Mouse (Mus musculus): ENCODE measurements around the gene Srd5a3. TPM values are rescaled to one million over a fixed set of nuclear protein-coding genes. Genes with fewer than 3 reads are reported as not detected.
A peak's percentile ranks its signal among the peaks of the same experiment; 100 is the strongest.

The Srd5a3 gene
- polyA plus RNA-seq, 1 experiment from 2014 or later: 35.3 TPM

GRCm38 (mm10) chr5:76177664-76178063, 37.6 kb downstream of the Srd5a3 start:
- WGBS: 79% methylated on average over 7 of the region's 7 CpGs
- Histone ChIP-seq H3K9ac (ENCODE audit: low read depth, low read length) (no peak overlapping the region), H3K36me3 (ENCODE audit: control insufficient read depth, insufficient read depth, low read length) (no peaks in the 10 kb centered on the region), H3K4me3 (ENCODE audit: low read length) (no peak overlapping the region), H3K9me3 (ENCODE audit: control insufficient read depth, low read length) (no peaks in the 10 kb centered on the region), H3K27me3 (ENCODE audit: control insufficient read depth, insufficient read depth, low read length) (no peaks in the 10 kb centered on the region), H3K4me1 (ENCODE audit: control insufficient read depth, insufficient read depth, low read length) (no peaks in the 10 kb centered on the region; the same call in 1 of the 2 replicates), H3K4me2 (replicated peaks; ENCODE audit: low read depth, low read length) (no peak overlapping the region), H3K27ac (ENCODE audit: low read depth, low read length) (no peak overlapping the region)
- no peak for ATAC-seq (ENCODE audit: low FRiP score, low TSS enrichment)

GRCm38 (mm10) chr5:76179171-76179570, 39.1 kb downstream of the Srd5a3 start:
- H3K4me3 ChIP-seq (ENCODE audit: low read length): no peak overlapping the region
- no peak overlapping the region for H3K9ac ChIP-seq (ENCODE audit: low read depth, low read length)
- H3K4me1 ChIP-seq (ENCODE audit: control insufficient read depth, insufficient read depth, low read length): peaks cover 4% of the 10 kb centered on the region; the same call in 1 of the 2 replicates
- ATAC-seq (ENCODE audit: low FRiP score, low TSS enrichment): no peak
- H3K36me3 ChIP-seq (ENCODE audit: control insufficient read depth, insufficient read depth, low read length): no peaks in the 10 kb centered on the region
- H3K27ac ChIP-seq (ENCODE audit: low read depth, low read length): no peak overlapping the region
- H3K9me3 ChIP-seq (ENCODE audit: control insufficient read depth, low read length): no peaks in the 10 kb centered on the region
- over 99% methylated on average over 5 of the region's 5 CpGs for WGBS
- H3K4me2 ChIP-seq (replicated peaks; ENCODE audit: low read depth, low read length): no peak overlapping the region
- no peaks in the 10 kb centered on the region for H3K27me3 ChIP-seq (ENCODE audit: control insufficient read depth, insufficient read depth, low read length)

GRCm38 (mm10) chr5:76179791-76180190, 39.7 kb downstream of the Srd5a3 start:
- Histone ChIP-seq H3K4me1 (ENCODE audit: control insufficient read depth, insufficient read depth, low read length) (peaks cover 4% of the 10 kb centered on the region; the same call in 1 of the 2 replicates), H3K9ac (ENCODE audit: low read depth, low read length) (no peak overlapping the region), H3K4me2 (replicated peaks; ENCODE audit: low read depth, low read length) (no peak overlapping the region), H3K27ac (ENCODE audit: low read depth, low read length) (no peak overlapping the region), H3K36me3 (ENCODE audit: control insufficient read depth, insufficient read depth, low read length) (no peaks in the 10 kb centered on the region), H3K4me3 (ENCODE audit: low read length) (no peak overlapping the region), H3K27me3 (ENCODE audit: control insufficient read depth, insufficient read depth, low read length) (no peaks in the 10 kb centered on the region), H3K9me3 (ENCODE audit: control insufficient read depth, low read length) (no peaks in the 10 kb centered on the region)
- ATAC-seq (ENCODE audit: low FRiP score, low TSS enrichment): no peak
- WGBS: 85% methylated on average over 5 of the region's 5 CpGs

GRCm38 (mm10) chr5:76182326-76182725, 42.3 kb downstream of the Srd5a3 start:
- no peak overlapping the region for H3K27ac ChIP-seq (ENCODE audit: low read depth, low read length)
- 26% methylated on average over 3 of the region's 3 CpGs for WGBS
- ATAC-seq (ENCODE audit: low FRiP score, low TSS enrichment): no peak
- H3K9ac ChIP-seq (ENCODE audit: low read depth, low read length): no peak overlapping the region
- peaks cover 20% of the 10 kb centered on the region for H3K4me1 ChIP-seq (ENCODE audit: control insufficient read depth, insufficient read depth, low read length)
- H3K27me3 ChIP-seq (ENCODE audit: control insufficient read depth, insufficient read depth, low read length): no peaks in the 10 kb centered on the region
- H3K4me2 ChIP-seq (replicated peaks; ENCODE audit: low read depth, low read length): no peak overlapping the region
- no peaks in the 10 kb centered on the region for H3K9me3 ChIP-seq (ENCODE audit: control insufficient read depth, low read length)
- no peak overlapping the region for H3K4me3 ChIP-seq (ENCODE audit: low read length)
- H3K36me3 ChIP-seq (ENCODE audit: control insufficient read depth, insufficient read depth, low read length): peaks cover 5% of the 10 kb centered on the region; the same call in 1 of the 2 replicates

GRCm38 (mm10) chr5:76183043-76183749, 43.1 kb downstream of the Srd5a3 start:
- Histone ChIP-seq H3K9me3 (ENCODE audit: control insufficient read depth, low read length) (no peaks in the 10 kb centered on the region), H3K9ac (ENCODE audit: low read depth, low read length) (peak overlapping the region; percentile 90; the same call in 1 of the 2 replicates), H3K4me3 (ENCODE audit: low read length) (peak overlapping the region; percentile 56), H3K27ac (ENCODE audit: low read depth, low read length) (peak overlapping the region; percentile 90; the same call in 1 of the 2 replicates), H3K4me1 (ENCODE audit: control insufficient read depth, insufficient read depth, low read length) (peaks cover 20% of the 10 kb centered on the region), H3K27me3 (ENCODE audit: control insufficient read depth, insufficient read depth, low read length) (no peaks in the 10 kb centered on the region), H3K4me2 (replicated peaks; ENCODE audit: low read depth, low read length) (peak overlapping the region; percentile 69), H3K36me3 (ENCODE audit: control insufficient read depth, insufficient read depth, low read length) (peaks cover 5% of the 10 kb centered on the region; the same call in 1 of the 2 replicates)
- ATAC-seq (ENCODE audit: low FRiP score, low TSS enrichment): no peak
- WGBS: 38% methylated on average over 17 of the region's 17 CpGs

- ATAC-seq (ENCODE audit: low FRiP score, low TSS enrichment): peak; percentile 97
- Histone ChIP-seq H3K27ac (ENCODE audit: low read depth, low read length) (peak within 1 kb of the TSS; percentile 90), H3K27me3 (ENCODE audit: control insufficient read depth, insufficient read depth, low read length) (no peaks in the 10 kb centered on the region), H3K4me2 (replicated peaks; ENCODE audit: low read depth, low read length) (peak within 1 kb of the TSS; percentile 69), H3K4me3 (ENCODE audit: low read length) (peak within 1 kb of the TSS; percentile 56), H3K9me3 (ENCODE audit: control insufficient read depth, low read length) (no peaks in the 10 kb centered on the region), H3K9ac (ENCODE audit: low read depth, low read length) (peak within 1 kb of the TSS; percentile 90), H3K36me3 (ENCODE audit: control insufficient read depth, insufficient read depth, low read length) (peaks cover 5% of the 10 kb centered on the region; the same call in 1 of the 2 replicates), H3K4me1 (ENCODE audit: control insufficient read depth, insufficient read depth, low read length) (peaks cover 20% of the 10 kb centered on the region)
- under 1% methylated on average over 35 of the region's 62 CpGs for WGBS
Measured at GRCm38 (mm10) chr5:76183750-76184261, 43.7 kb downstream of the Srd5a3 start, which contains the start of gene Tmem165. Gene Tmem165 (plus strand): TSS chr5:76183880.

GRCm38 (mm10) chr5:76184286-76185080, 44.4 kb downstream of the Srd5a3 start:
- peak overlapping the region; percentile 56 for H3K4me3 ChIP-seq (ENCODE audit: low read length)
- H3K36me3 ChIP-seq (ENCODE audit: control insufficient read depth, insufficient read depth, low read length): peaks cover 5% of the 10 kb centered on the region; the same call in 1 of the 2 replicates
- H3K9me3 ChIP-seq (ENCODE audit: control insufficient read depth, low read length): no peaks in the 10 kb centered on the region
- peak; percentile 90 for ATAC-seq (ENCODE audit: low FRiP score, low TSS enrichment)
- 4% methylated on average over 38 of the region's 38 CpGs for WGBS
- H3K4me1 ChIP-seq (ENCODE audit: control insufficient read depth, insufficient read depth, low read length): peaks cover 20% of the 10 kb centered on the region
- H3K27me3 ChIP-seq (ENCODE audit: control insufficient read depth, insufficient read depth, low read length): no peaks in the 10 kb centered on the region
- peak overlapping the region; percentile 69 for H3K4me2 ChIP-seq (replicated peaks; ENCODE audit: low read depth, low read length)
- H3K27ac ChIP-seq (ENCODE audit: low read depth, low read length): peak overlapping the region; percentile 90
- peak overlapping the region; percentile 90 for H3K9ac ChIP-seq (ENCODE audit: low read depth, low read length)

GRCm38 (mm10) chr5:76187885-76188284, 47.8 kb downstream of the Srd5a3 start:
- no peaks in the 10 kb centered on the region for H3K27me3 ChIP-seq (ENCODE audit: control insufficient read depth, insufficient read depth, low read length)
- WGBS: 87% methylated on average over 5 of the region's 5 CpGs
- H3K4me1 ChIP-seq (ENCODE audit: control insufficient read depth, insufficient read depth, low read length): peaks cover 18% of the 10 kb centered on the region
- H3K4me2 ChIP-seq (replicated peaks; ENCODE audit: low read depth, low read length): no peak overlapping the region
- no peak overlapping the region for H3K4me3 ChIP-seq (ENCODE audit: low read length)
- no peak overlapping the region for H3K9ac ChIP-seq (ENCODE audit: low read depth, low read length)
- no peak for ATAC-seq (ENCODE audit: low FRiP score, low TSS enrichment)
- no peaks in the 10 kb centered on the region for H3K9me3 ChIP-seq (ENCODE audit: control insufficient read depth, low read length)
- H3K36me3 ChIP-seq (ENCODE audit: control insufficient read depth, insufficient read depth, low read length): peaks cover 11% of the 10 kb centered on the region; the same call in 1 of the 2 replicates
- H3K27ac ChIP-seq (ENCODE audit: low read depth, low read length): no peak overlapping the region
